Mouse (Mus musculus) liver, adult 2 months (tissue): ENCODE measurements at regions not wholly inside any gene's neighbourhood (a gene's known extent, or its start where the extent isn't known, plus 50 kb on each side); places are given as distances from the start of the nearest gene placed in this dataset.

Source experiments
- DNase-seq: peaks from one replicate; pipeline ENCODE4 v3.0.0-alpha.2; 2011; ENCODE audit warnings: low read depth, low spot score; ENCODE audit errors: extremely low read depth
- H3K27ac ChIP-seq: fragments of 200-500 bp; replicated peaks from 2 replicates; pipeline ENCODE4 v1.5.1; 2012; ENCODE audit warnings: low read depth, mild to moderate bottlenecking, control low read depth, inconsistent platforms, low read length; ENCODE audit not compliant: insufficient read depth
- H3K27me3 ChIP-seq: fragments of 200-500 bp; 2 replicates; pipeline ENCODE4 v1.6.1; 2012; ENCODE audit warnings: mild to moderate bottlenecking, moderate library complexity, low read length, inconsistent platforms; ENCODE audit not compliant: control insufficient read depth, insufficient read depth
- H3K36me3 ChIP-seq: fragments of 200-500 bp; 2 replicates; pipeline ENCODE4 v1.6.1; 2012; ENCODE audit warnings: low read length, inconsistent platforms; ENCODE audit not compliant: control insufficient read depth, insufficient read depth
- H3K4me1 ChIP-seq: fragments of 200-500 bp; 2 replicates; pipeline ENCODE4 v1.6.1; 2011; ENCODE audit warnings: low read length; ENCODE audit not compliant: control insufficient read depth, insufficient read depth
- H3K4me3 ChIP-seq: fragments of 200-500 bp; 2 replicates; pipeline ENCODE4 v1.5.1; 2011; ENCODE audit warnings: low read depth, mild to moderate bottlenecking, control low read depth, low read length, moderate library complexity; ENCODE audit not compliant: insufficient read depth
- H3K79me2 ChIP-seq: fragments of 200-500 bp; 2 replicates; pipeline ENCODE4 v1.6.1; 2012; ENCODE audit warnings: inconsistent platforms, mild to moderate bottlenecking, low read length, moderate library complexity; ENCODE audit not compliant: control insufficient read depth, insufficient read depth
- H3K9ac ChIP-seq: fragments of 200-500 bp; 2 replicates; pipeline ENCODE4 v1.6.1; 2012; ENCODE audit warnings: low read depth, mild to moderate bottlenecking, control low read depth, inconsistent platforms, low read length
- CTCF ChIP-seq: fragments of 200-500 bp; IDR thresholded peaks from 2 replicates; pipeline ENCODE4 v1.5.1; 2011; ENCODE audit warnings: low read depth, low read length, control low read depth
- POLR2A ChIP-seq: fragments of 200-500 bp; IDR thresholded peaks from 2 replicates; pipeline ENCODE4 v1.6.1; 2011; ENCODE audit warnings: low read length, control low read depth; ENCODE audit not compliant: insufficient read depth; ENCODE audit errors: extremely low read depth
- WGBS: fragments of 180-500 bp; shearing (Covaris S2); methylation state at CpG from one replicate; pipeline ENCODE4 v1.1.7; 2018; 5-methylcytosine and 5-hydroxymethylcytosine counted together

DNA sequence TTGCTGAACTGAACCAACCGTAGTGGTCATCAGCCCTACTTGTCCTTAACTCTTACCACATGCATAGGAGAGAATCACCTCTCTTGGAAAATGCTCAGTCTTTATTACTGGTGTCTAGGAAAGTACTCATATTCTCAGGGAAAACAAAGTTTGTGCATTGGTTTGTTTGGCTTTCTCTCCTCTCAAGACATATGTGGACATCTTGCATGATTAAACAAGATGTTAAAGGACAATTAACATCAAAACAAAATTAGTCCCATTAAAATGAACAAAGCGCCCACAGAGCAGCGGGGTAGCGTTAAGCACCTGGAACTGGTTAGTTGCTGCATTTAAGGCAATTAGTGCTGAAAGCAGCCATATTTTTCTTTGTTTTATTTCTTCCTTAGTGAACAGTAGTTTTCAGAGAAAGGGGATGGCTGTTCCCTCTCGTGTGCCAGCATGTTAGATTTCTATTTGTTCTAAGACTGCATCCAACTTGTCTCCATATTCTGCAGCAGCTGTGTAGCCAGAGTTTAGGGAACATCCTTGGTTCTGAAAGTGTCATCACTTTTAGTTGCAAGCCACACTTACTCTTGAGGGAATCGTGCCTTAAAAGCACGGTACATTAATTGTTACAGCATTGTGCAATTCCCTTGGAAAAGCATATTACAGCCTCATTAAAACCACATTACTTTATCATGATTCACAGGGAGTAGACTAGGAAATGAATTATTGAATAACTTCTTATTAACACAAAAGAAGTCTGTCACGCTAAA lies 137.7 kb downstream of the Ube2u start:
- Histone ChIP-seq H3K27ac (no peak overlapping the region), H3K4me1 (no peaks in the 10 kb centered on the region), H3K79me2 (no peaks in the 10 kb centered on the region), H3K27me3 (no peaks in the 10 kb centered on the region), H3K36me3 (no peaks in the 10 kb centered on the region), H3K9ac (no peak overlapping the region), H3K4me3 (no peak overlapping the region)
- TF ChIP-seq POLR2A, result no peak
- TF ChIP-seq CTCF, result no peak
- no peak for DNase-seq
- WGBS, result 84% methylated on average over 8 of the region's 8 CpGs

DNA sequence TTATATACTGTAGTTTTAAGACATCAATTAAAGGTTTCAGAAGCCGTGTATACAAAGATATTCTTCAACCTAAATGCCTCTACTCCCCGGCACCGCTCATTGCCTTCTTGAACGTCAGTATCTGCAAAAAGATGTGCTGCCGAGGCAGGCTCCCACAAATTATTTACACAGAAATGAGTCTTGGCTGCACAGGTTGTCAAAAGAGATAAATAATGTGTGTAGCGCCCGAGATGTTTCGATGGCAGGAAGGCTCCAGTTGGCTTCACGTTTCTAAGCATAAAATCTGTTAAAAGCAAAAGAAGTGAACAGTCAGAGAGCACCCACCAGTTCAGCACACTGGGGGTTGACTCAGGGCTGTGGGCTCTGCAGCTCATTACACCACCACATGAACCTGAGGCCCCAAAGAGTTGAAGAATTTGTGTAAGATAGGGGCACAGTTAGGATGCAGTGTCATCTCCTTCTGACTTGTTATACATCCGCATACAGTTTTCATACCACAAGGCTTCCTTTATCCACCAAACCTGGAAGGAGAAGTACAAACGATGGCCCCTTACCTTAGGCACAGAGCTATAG lies 138.4 kb downstream of the Ube2u start:
- Histone ChIP-seq H3K27me3 (no peaks in the 10 kb centered on the region), H3K79me2 (no peaks in the 10 kb centered on the region), H3K4me1 (no peaks in the 10 kb centered on the region), H3K4me3 (no peak overlapping the region), H3K9ac (no peak overlapping the region), H3K36me3 (no peaks in the 10 kb centered on the region), H3K27ac (no peak overlapping the region)
- WGBS, result 81% methylated on average over 11 of the region's 11 CpGs
- no peak for DNase-seq
- TF ChIP-seq CTCF (no peak), POLR2A (no peak)

DNA sequence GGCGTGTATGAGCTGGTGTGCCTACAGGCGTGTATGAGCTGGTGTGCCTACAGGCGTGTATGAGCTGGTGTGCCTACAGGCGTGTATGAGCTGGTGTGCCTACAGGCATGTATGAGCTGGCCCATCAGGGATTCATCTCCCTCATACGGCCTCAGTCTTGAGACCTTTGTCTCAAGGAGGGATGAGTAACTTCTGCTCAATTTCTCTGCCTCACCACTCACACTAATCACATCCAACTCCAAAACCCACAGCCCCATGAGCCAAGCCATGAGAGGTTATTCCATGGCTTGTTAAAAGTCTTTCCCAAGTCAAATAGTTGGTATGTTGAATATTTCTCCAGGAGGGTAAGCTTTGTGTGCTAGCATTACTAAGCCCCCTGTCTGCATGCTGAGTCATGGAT lies 146.0 kb downstream of the Ube2u start:
- H3K27ac ChIP-seq, result no peak overlapping the region
- H3K4me3 ChIP-seq, result no peak overlapping the region
- 91% methylated on average over 4 of the region's 5 CpGs for WGBS
- no peaks in the 10 kb centered on the region for H3K36me3 ChIP-seq
- no peaks in the 10 kb centered on the region; the same call in 1 of the 2 replicates for H3K27me3 ChIP-seq
- no peaks in the 10 kb centered on the region for H3K79me2 ChIP-seq
- no peak overlapping the region for H3K9ac ChIP-seq
- no peak for TF ChIP-seq CTCF
- no peak for TF ChIP-seq POLR2A
- DNase-seq, result no peak
- H3K4me1 ChIP-seq, result no peaks in the 10 kb centered on the region

DNA sequence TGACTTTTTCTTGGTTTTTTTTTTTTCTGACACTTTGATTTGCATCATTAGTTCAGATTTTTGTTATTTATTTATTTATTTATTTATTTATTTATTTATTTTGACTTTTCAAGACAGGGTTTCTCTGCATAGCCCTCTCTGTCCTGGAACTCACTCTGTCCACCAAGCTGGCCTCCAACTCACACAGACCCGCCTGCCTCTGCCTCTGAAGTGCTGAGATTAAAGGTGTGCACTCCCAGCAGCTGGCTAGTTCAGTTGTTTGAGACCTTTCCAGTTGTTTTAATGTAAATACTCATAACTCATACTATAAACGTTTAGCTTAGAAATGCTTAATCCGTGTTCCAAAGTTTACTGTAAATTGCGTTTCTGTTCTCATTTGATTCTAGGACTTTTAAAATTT lies 147.9 kb downstream of the Ube2u start:
- Histone ChIP-seq H3K4me3 (no peak overlapping the region), H3K9ac (no peak overlapping the region), H3K36me3 (no peaks in the 10 kb centered on the region), H3K79me2 (no peaks in the 10 kb centered on the region), H3K27ac (no peak overlapping the region), H3K27me3 (no peaks in the 10 kb centered on the region; the same call in 1 of the 2 replicates), H3K4me1 (no peaks in the 10 kb centered on the region)
- WGBS, result 74% methylated on average over 4 of the region's 4 CpGs
- no peak for DNase-seq
- TF ChIP-seq CTCF, result no peak
- no peak for TF ChIP-seq POLR2A

DNA sequence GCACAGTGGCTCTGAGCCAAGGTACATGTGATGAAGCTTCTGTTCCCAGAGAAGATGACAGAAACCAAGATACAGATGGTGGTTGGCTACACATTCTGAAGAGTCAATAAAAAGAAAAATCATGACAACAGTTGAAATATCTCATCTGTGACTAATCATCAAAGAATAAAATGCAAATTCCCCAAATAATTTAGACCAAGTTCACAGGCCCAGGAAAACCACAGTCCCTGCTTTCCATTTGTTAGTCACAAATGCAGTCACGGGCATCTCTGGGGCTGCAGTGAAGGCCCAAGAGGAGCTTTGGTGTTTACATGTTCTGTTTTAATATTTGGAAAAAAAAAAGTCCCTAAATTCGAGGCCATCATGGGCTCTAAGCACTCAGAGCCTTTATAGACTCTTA lies 142.1 kb upstream of the Cachd1 start:
- WGBS, result 60% methylated on average over 2 of the region's 2 CpGs
- no peaks in the 10 kb centered on the region for H3K36me3 ChIP-seq
- no peak for DNase-seq
- H3K27me3 ChIP-seq, result no peaks in the 10 kb centered on the region
- H3K27ac ChIP-seq, result no peak overlapping the region
- H3K79me2 ChIP-seq, result no peaks in the 10 kb centered on the region
- H3K4me3 ChIP-seq, result no peak overlapping the region
- H3K4me1 ChIP-seq, result no peaks in the 10 kb centered on the region
- TF ChIP-seq CTCF (no peak), POLR2A (no peak)
- H3K9ac ChIP-seq, result no peak overlapping the region

DNA sequence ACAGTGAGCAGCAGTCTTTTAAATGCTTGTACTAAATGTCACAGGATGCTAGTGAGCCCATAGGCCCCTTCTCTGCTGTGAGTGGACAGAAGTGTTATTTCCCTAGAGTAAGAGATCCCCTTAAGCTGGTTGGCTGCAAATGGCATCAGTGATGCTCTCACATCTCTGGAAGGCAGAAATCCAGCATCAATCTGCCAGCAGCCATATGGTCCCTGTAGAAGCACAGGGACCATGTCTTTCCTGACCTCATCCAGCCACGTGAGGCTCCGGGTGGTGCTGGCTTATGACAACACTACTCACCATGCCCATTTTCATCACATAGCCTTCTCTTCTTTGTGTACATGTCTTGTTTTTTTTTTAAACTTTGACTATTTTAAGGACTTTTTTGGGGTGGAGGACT lies 138.9 kb upstream of the Cachd1 start:
- no peaks in the 10 kb centered on the region for H3K36me3 ChIP-seq
- no peak overlapping the region for H3K27ac ChIP-seq
- no peaks in the 10 kb centered on the region for H3K79me2 ChIP-seq
- H3K27me3 ChIP-seq, result no peaks in the 10 kb centered on the region
- no peaks in the 10 kb centered on the region for H3K4me1 ChIP-seq
- no peak overlapping the region for H3K4me3 ChIP-seq
- no peak for TF ChIP-seq POLR2A
- TF ChIP-seq CTCF, result no peak
- H3K9ac ChIP-seq, result no peak overlapping the region
- DNase-seq, result no peak
- WGBS, result 95% methylated on average over 2 of the region's 2 CpGs
